ENCODE assay signal across 20 mouse cellular contexts in genomic region chr2:28650526-28650925, GRCm38 (mm10). TPM values are rescaled to one million over a fixed set of nuclear protein-coding genes. Genes with fewer than 3 reads are reported as not detected.
A peak's percentile ranks its signal among the peaks of the same experiment; 100 is the strongest.
DNase-seq lines count a peak whose midpoint lies in the region; TF ChIP-seq lines count a peak whose summit lies in the region.
"Had no signal": no experiment of that assay in that cellular context is flagged by ENCODE, and none has a peak within 500 bp of the region (broad histone marks: within the 10 kb centered on the region; RNA-seq: fewer than 3 reads in every experiment).

No protein-coding gene starts in this region.

- no peak overlapping the region for H3K4me3 ChIP-seq in liver, adult 2 months (ENCODE audit: insufficient read depth, low read depth, low read length)
- H3K4me3 ChIP-seq in brown adipose tissue, adult 24 weeks (ENCODE audit: insufficient read depth, low read depth, low read length): no peak overlapping the region
- H3K4me3 ChIP-seq in left cerebral cortex, adult 2 months: no peak overlapping the region
- H3K4me3 ChIP-seq: heart, embryonic 13.5 days; limb, embryonic 13.5 days had no signal

- no peak overlapping the region for H3K27ac ChIP-seq in liver, adult 2 months (replicated peaks; ENCODE audit: insufficient read depth, low read depth, low read length)
- H3K27ac ChIP-seq in brown adipose tissue, adult 24 weeks (replicated peaks; ENCODE audit: low read depth, low read length): peak overlapping the region; percentile 56
- H3K27ac ChIP-seq in left cerebral cortex, adult 2 months: no peak overlapping the region
- H3K27ac ChIP-seq: heart, embryonic 13.5 days; limb, embryonic 13.5 days had no signal

- peak; percentile 15 for DNase-seq in gastrocnemius, postnatal 14 days
- DNase-seq in gastrocnemius, postnatal 36 days: no peak
- DNase-seq in liver, adult 2 months (ENCODE audit: extremely low read depth, low read depth, low spot score): peak; percentile 97
- DNase-seq in liver: no peak
- DNase-seq in MN1 (ENCODE audit: low spot score): no peak
- DNase-seq in left cerebral cortex, adult 2 months (ENCODE audit: extremely low spot score in 1 of 2, low spot score in 2 of 2): no peak
- DNase-seq: heart, postnatal 36 days; layer of hippocampus, adult 9-11 months; liver, postnatal 0 days; lung, postnatal 14 days; right cerebral cortex, adult 18-20 months; thymus, postnatal 36 days had no signal

- TF ChIP-seq POLR2A in liver, adult 2 months (IDR thresholded peaks at IDR 0.05; ENCODE audit: extremely low read depth, insufficient read depth, low read length): no peak

- no peaks in the 10 kb centered on the region for H3K27me3 ChIP-seq in liver, adult 2 months (ENCODE audit: control insufficient read depth, insufficient read depth, low read length)
- H3K27me3 ChIP-seq: CH12.LX; heart, embryonic 13.5 days; limb, embryonic 13.5 days had no signal

- H3K79me2 ChIP-seq in liver, adult 2 months (ENCODE audit: control insufficient read depth, insufficient read depth, low read length): peaks cover 31% of the 10 kb centered on the region

- H3K36me3 ChIP-seq in liver, adult 2 months (ENCODE audit: control insufficient read depth, insufficient read depth, low read length): no peaks in the 10 kb centered on the region

- peaks cover 14% of the 10 kb centered on the region for H3K4me1 ChIP-seq in liver, adult 2 months (ENCODE audit: control insufficient read depth, insufficient read depth, low read length)
- 0 out of 2 replicates have a peak, but pooled peaks cover 5% of the 10 kb centered on the region for H3K4me1 ChIP-seq in brown adipose tissue, adult 24 weeks (ENCODE audit: control insufficient read depth, insufficient read depth, insufficient read length, low read length)
- H3K4me1 ChIP-seq: heart, embryonic 13.5 days; limb, embryonic 13.5 days had no signal

- intact Hi-C loops in gastrocnemius, postnatal 14 days (cut with DNase I; ENCODE audit: low total_unique reads): no loop called here
- intact Hi-C loops in gastrocnemius, postnatal 36 days (cut with DNase I): no loop called here
- intact Hi-C loops in left cerebral cortex, adult 2 months (cut with DNase I): no loop called here

- TF ChIP-seq CTCF in liver, adult 2 months (IDR thresholded peaks at IDR 0.05; ENCODE audit: low read depth, low read length): no peak
- no peak for TF ChIP-seq CTCF in left cerebral cortex, adult 2 months (IDR thresholded peaks at IDR 0.05)

- H3K9ac ChIP-seq in liver, adult 2 months (ENCODE audit: low read depth, low read length): no peak overlapping the region
- H3K9ac ChIP-seq: heart, embryonic 13.5 days; limb, embryonic 13.5 days; liver, postnatal 0 days had no signal

RNA-seq across cellular contexts. Expression of gene Tsc1, which starts 9.5 kb away (rescaled TPM):
- total RNA-seq in gastrocnemius, postnatal 14 days (2021): 10 to 100 TPM; 16.5 to 19.5 TPM
- total RNA-seq in gastrocnemius, postnatal 36 days (2021): 10 to 100 TPM; 30.4 to 35.5 TPM
- 14.4 and 19.8 TPM in 2 replicates for total RNA-seq in liver, adult 2 months (2014; rRNA removed)
- polyA plus RNA-seq in liver, adult 2 months (2012; rRNA removed): 8.6 and 10.0 TPM in 2 replicates
- polyA plus RNA-seq in brown adipose tissue, adult 24 weeks (2012; ENCODE audit: insufficient read depth, insufficient read length, missing spikeins): 5.0 TPM in 2 replicates
- 10 to 100 TPM; 53.8 to 57.2 TPM for total RNA-seq in left cerebral cortex, adult 2 months (2021)

RNA-seq across cellular contexts. Expression of gene Gfi1b, which starts 28.7 kb away (rescaled TPM):
- not detected for total RNA-seq in gastrocnemius, postnatal 14 days (2021)
- total RNA-seq in gastrocnemius, postnatal 36 days (2021): not detected
- total RNA-seq in liver, adult 2 months (2014; rRNA removed): not detected in 2 replicates
- polyA plus RNA-seq in liver, adult 2 months (2012; rRNA removed): not detected in 2 replicates
- not detected in 2 replicates for polyA plus RNA-seq in brown adipose tissue, adult 24 weeks (2012; ENCODE audit: insufficient read depth, insufficient read length, missing spikeins)
- not detected for total RNA-seq in left cerebral cortex, adult 2 months (2021)
- total RNA-seq: heart, postnatal 36 days had no signal
- polyA plus RNA-seq: hindbrain, embryonic 16.5 days; midbrain, embryonic 16.5 days had no signal

RNA-seq across cellular contexts. Expression of gene Spaca9, which starts 49.0 kb away (rescaled TPM):
- total RNA-seq in gastrocnemius, postnatal 14 days (2021): not detected
- total RNA-seq in gastrocnemius, postnatal 36 days (2021): not detected
- total RNA-seq in liver, adult 2 months (2014; rRNA removed): 0.60 TPM in 1 of 2 replicates, not detected in the other
- polyA plus RNA-seq in liver, adult 2 months (2012; rRNA removed): 0.16 and 0.26 TPM in 2 replicates
- not detected in 2 replicates for polyA plus RNA-seq in brown adipose tissue, adult 24 weeks (2012; ENCODE audit: insufficient read depth, insufficient read length, missing spikeins)
- total RNA-seq in left cerebral cortex, adult 2 months (2021): not detected
- total RNA-seq: heart, postnatal 36 days; megakaryocyte-erythroid progenitor cell, adult 5-6 weeks had no signal
- polyA plus RNA-seq: small intestine, adult 2 months had no signal

RNA-seq across cellular contexts. Expression of gene Ak8, which starts 49.4 kb away (rescaled TPM):
- not detected for total RNA-seq in gastrocnemius, postnatal 14 days (2021)
- total RNA-seq in gastrocnemius, postnatal 36 days (2021): not detected
- not detected in 2 replicates for total RNA-seq in liver, adult 2 months (2014; rRNA removed)
- 0.09 TPM in 1 of 2 replicates, not detected in the other for polyA plus RNA-seq in liver, adult 2 months (2012; rRNA removed)
- polyA plus RNA-seq in brown adipose tissue, adult 24 weeks (2012; ENCODE audit: insufficient read depth, insufficient read length, missing spikeins): not detected in 2 replicates
- 1 to 10 TPM; 1.1 to 1.7 TPM for total RNA-seq in left cerebral cortex, adult 2 months (2021)
- total RNA-seq: heart, postnatal 36 days; megakaryocyte-erythroid progenitor cell, adult 5-6 weeks had no signal

Comparison
In these comparisons a context has a peak if more than half of its experiments do, and no peak if none do; other contexts are left out.
1. DNase-seq: peak in gastrocnemius, postnatal 14 days (single experiment) and liver, adult 2 months (single experiment); none in gastrocnemius, postnatal 36 days (0 of 2), liver (single experiment), MN1 (single experiment) and left cerebral cortex, adult 2 months (0 of 2).